Mouse (Mus musculus) limb, embryonic 11.5 days (tissue): ENCODE results near the gene Commd7. TPM values are rescaled to one million over a fixed set of nuclear protein-coding genes. Genes with fewer than 3 reads are reported as not detected.
"Not testable (repeated sequence)": the region's sequence is repeated elsewhere in the genome, so short reads cannot be mapped to it uniquely, and the experiment has no call there.

Experiments
- ATAC-seq: fragments of 200-750 bp; cut with Nextera tagmentation; 2 replicates; pipeline ENCODE4 v1.8.0; 2017; ENCODE audit warnings: low read depth; ENCODE audit not compliant: insufficient number of reproducible peaks, low FRiP score, low TSS enrichment
- DNase-seq: peaks from one replicate; pipeline ENCODE4 v3.0.0-alpha.2; 2015; ENCODE audit warnings: low spot score
- H3K27ac ChIP-seq: fragments of 300-500 bp; sonication (generic); replicated peaks from 2 replicates; pipeline ENCODE4 v1.5.1; 2014; ENCODE audit warnings: low read depth, mild to moderate bottlenecking, low read length
- H3K27me3 ChIP-seq: fragments of 300-500 bp; sonication (generic); 2 replicates; pipeline ENCODE4 v1.6.1; 2014; ENCODE audit warnings: mild to moderate bottlenecking, low read length, mixed read lengths; ENCODE audit not compliant: control insufficient read depth, insufficient read depth
- H3K36me3 ChIP-seq: fragments of 300-500 bp; sonication (generic); 2 replicates; pipeline ENCODE4 v1.6.1; 2014; ENCODE audit warnings: mild to moderate bottlenecking, low read length, moderate library complexity, mixed read lengths; ENCODE audit not compliant: control insufficient read depth, insufficient read depth
- H3K4me1 ChIP-seq: fragments of 300-500 bp; sonication (generic); 2 replicates; pipeline ENCODE4 v1.6.1; 2014; ENCODE audit warnings: low read length, mixed read lengths; ENCODE audit not compliant: control insufficient read depth, insufficient read depth
- H3K4me2 ChIP-seq: fragments of 300-500 bp; sonication (generic); 2 replicates; pipeline ENCODE4 v1.6.1; 2014; ENCODE audit warnings: low read depth, mild to moderate bottlenecking, moderate library complexity; ENCODE audit not compliant: severe bottlenecking
- H3K4me3 ChIP-seq: fragments of 300-500 bp; sonication (generic); 2 replicates; pipeline ENCODE4 v1.5.1; 2014; ENCODE audit warnings: low read depth, low read length
- H3K9ac ChIP-seq: fragments of 300-500 bp; sonication (generic); 2 replicates; pipeline ENCODE4 v1.6.1; 2014; ENCODE audit warnings: mild to moderate bottlenecking, low read length
- H3K9me3 ChIP-seq: fragments of 300-500 bp; sonication (generic); 2 replicates; pipeline ENCODE4 v1.6.1; 2016; ENCODE audit warnings: low read length; ENCODE audit not compliant: control insufficient read depth
- WGBS: fragments of 180-500 bp; shearing (Covaris S2); extraction: QIAGEN DNeasy Blood & Tissue Kit; methylation state at CpG from one replicate; pipeline ENCODE4 v1.1.7; 2014; 5-methylcytosine and 5-hydroxymethylcytosine counted together
- polyA plus RNA-seq: library from polyadenylated mRNA; unstranded; fragments of >200 nt; fragmentation: Nextera tagmentation; extraction: Ambion mirVana; gene quantifications from 2 replicates; pipeline ENCODE4 v1.2.1, GENCODE M21; 2014

Commd7 gene
- polyA plus RNA-seq = 63.7 and 67.4 TPM in 2 replicates

DNA sequence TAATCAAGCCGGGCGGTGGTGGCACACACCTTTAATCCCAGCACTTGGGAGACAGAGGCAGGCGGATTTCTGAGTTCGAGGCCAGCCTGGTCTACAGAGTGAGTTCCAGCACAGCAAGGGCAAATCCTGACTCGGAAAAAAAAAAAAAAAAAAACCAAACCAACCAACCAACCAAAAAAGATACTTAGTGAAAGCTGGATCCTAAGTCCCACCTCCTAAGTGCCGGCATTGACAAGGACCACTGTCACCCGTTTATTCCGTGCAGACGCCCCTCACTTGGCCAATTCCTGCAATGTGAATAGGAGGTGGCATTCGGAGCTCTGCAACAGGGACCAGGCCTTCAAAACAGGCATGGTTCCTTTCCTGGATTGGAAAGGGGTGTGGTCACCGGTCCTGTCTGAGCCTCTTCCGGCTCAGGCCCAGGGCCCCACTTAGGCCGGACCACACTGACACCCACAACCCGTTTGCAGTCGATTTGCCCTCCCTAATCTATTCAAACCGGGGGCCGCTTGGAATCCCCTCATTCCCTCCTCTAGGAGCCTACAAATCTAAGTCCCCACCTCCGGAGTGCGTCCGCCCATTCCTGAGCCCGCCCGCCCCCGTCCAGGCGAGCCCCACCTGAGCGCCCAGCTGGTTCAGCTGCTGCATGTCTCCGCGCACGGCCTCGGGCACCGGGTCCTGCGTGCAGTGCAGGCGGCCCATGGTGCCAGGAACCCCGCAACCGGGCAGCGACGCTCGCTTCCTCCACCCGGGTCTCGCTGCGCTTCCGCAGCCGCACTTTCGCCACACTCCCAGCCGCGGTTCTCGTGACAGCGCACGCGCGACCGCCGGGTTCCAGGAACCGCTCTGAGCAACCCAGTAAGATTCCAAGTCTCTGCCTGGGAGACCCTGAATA, at the start of gene Commd7:
Gene Commd7 (minus strand): TSS at position 806 of the 895 bp plus-strand sequence.
- peak; percentile 75 for ATAC-seq

DNA sequence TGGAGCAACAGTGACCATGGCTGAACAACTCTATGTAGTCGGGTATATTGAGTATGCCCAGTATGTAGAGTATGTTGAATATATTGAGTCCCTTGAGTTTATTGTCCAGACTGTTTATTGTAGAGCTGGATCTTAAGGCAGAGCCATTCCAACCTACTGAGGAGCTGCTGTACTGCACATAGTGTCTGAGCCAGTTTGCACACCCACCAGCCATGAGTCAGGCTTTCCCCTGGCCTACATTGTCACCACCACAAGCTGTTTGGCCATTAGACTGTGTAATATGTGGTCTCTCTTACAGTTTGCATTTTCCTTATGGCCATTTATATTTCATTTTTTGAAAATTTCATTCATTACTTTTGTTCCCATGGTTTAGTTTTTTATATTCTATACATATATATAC, 47.4 kb upstream of the Commd7 start:
- Histone ChIP-seq H3K36me3 (0 out of 2 replicates have a peak, but pooled peaks cover 2% of the 10 kb centered on the region), H3K4me1 (no peaks in the 10 kb centered on the region), H3K9me3 (no peaks in the 10 kb centered on the region), H3K4me3 (no peak overlapping the region), H3K9ac (no peak overlapping the region), H3K27me3 (no peaks in the 10 kb centered on the region), H3K4me2 (no peak overlapping the region), H3K27ac (no peak overlapping the region)
- ATAC-seq (no peak), DNase-seq (no peak)
- WGBS = 90% methylated on average over 1 of the region's 1 CpGs

More for the DNA sequence above, at the start of gene Commd7:
- Histone ChIP-seq H3K9ac (peak within 1 kb of the TSS; percentile 89), H3K27ac (peak within 1 kb of the TSS; percentile 86), H3K4me1 (no peaks in the 10 kb centered on the region), H3K36me3 (no peaks in the 10 kb centered on the region; the same call in 1 of the 2 replicates), H3K9me3 (no peaks in the 10 kb centered on the region), H3K27me3 (no peaks in the 10 kb centered on the region), H3K4me3 (peak within 1 kb of the TSS; percentile 94), H3K4me2 (peak within 1 kb of the TSS; percentile 59)
- peak; percentile 90 for DNase-seq
- 4% methylated on average over 53 of the region's 53 CpGs for WGBS

DNA sequence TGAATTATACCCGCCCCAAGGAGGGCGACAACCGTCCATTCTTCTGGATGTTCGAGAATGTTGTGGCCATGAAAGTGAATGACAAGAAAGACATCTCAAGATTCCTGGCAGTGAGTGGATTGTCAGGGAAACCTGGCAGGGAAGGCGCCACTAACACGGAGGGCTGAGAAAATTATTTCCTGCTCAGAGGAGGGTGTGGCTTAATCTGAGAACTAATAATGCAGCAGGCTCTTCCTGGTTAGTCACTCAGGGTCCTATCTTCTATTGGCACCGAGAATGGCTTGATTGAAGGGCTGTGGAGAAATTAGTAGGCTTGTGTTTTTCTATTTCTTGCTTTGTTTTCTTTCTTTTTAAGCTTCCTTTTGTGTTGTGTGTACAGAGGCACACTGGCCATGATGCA, 45.0 kb upstream of the Commd7 start:
- ATAC-seq = no peak
- WGBS = 86% methylated on average over 7 of the region's 7 CpGs

DNA sequence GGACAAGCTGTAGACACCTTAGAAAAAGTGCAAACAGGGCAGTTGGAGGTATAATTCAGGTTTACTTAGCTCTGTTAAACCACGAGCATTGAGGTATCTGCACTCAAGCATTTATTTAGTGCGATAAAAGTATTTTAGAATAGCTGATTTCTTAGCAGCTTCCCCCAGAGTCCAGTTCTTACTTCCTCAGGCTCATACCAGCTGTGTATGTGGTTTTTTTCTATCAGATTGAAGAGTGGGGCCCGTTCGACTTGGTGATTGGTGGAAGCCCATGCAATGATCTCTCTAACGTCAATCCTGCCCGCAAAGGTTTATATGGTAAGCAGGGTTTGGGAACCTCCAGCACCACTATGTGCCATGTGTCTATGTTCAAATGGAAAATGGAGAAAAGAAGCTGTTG, 44.4 kb upstream of the Commd7 start:
- no peak for DNase-seq
- 0 out of 2 replicates have a peak, but pooled peaks cover 2% of the 10 kb centered on the region for H3K36me3 ChIP-seq
- H3K27ac ChIP-seq = no peak overlapping the region
- H3K4me2 ChIP-seq = no peak overlapping the region
- H3K4me1 ChIP-seq = no peaks in the 10 kb centered on the region
- no peak overlapping the region for H3K9ac ChIP-seq
- no peak overlapping the region for H3K4me3 ChIP-seq
- 94% methylated on average over 6 of the region's 6 CpGs for WGBS
- no peaks in the 10 kb centered on the region for H3K27me3 ChIP-seq
- ATAC-seq = no peak
- no peaks in the 10 kb centered on the region for H3K9me3 ChIP-seq

More for the DNA sequence above, 45.0 kb upstream of the Commd7 start:
- Histone ChIP-seq H3K4me3 (no peak overlapping the region), H3K4me2 (no peak overlapping the region), H3K36me3 (0 out of 2 replicates have a peak, but pooled peaks cover 2% of the 10 kb centered on the region), H3K27me3 (no peaks in the 10 kb centered on the region), H3K9me3 (no peaks in the 10 kb centered on the region), H3K27ac (no peak overlapping the region), H3K9ac (no peak overlapping the region), H3K4me1 (no peaks in the 10 kb centered on the region)
- DNase-seq = no peak

DNA sequence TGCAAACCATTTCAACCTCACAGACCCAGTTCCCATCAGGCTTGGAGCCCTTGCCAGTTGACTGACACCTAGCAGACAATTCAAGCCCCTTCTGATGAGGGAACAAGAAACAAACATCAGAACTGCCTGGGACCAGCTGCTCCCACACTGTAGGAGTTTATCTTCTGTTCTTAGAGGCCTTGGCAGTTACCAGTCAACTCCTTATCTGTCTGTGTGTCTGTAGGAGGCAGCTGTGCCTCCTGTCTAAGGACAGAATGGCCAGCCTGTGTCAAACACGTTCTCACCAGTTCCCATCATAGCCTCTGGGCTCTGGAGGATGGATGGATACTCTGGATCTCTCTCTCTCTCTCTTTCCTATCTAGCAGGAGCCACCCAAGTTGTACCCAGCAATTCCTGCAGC, 42.8 kb upstream of the Commd7 start:
- ATAC-seq, H3K9ac ChIP-seq, H3K27me3 ChIP-seq, H3K9me3 ChIP-seq, H3K4me1 ChIP-seq, H3K4me2 ChIP-seq, DNase-seq, H3K4me3 ChIP-seq, H3K36me3 ChIP-seq, H3K27ac ChIP-seq: not testable (repeated sequence)
- 67% methylated on average over 1 of the region's 1 CpGs for WGBS

DNA sequence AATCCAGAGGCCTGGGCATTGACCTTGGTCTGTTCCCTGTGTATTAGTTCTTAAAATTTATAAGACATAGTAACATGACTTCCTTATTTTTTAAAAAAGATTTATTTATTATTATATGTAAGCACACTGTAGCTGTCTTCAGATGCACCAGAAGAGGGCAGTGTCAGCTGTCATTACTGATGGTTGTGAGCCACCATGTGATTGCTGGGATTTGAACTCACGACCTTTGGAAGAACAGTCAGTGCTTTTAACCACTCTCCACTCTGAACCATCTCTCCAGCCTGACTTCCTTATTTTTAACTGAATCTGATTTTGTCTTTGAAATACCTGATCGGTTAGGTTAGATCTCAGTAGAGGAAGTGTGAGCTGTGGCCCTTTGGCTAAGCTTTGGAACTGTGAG, 40.0 kb upstream of the Commd7 start:
- Histone ChIP-seq H3K4me1 (no peaks in the 10 kb centered on the region), H3K4me2 (no peak overlapping the region), H3K27me3 (no peaks in the 10 kb centered on the region), H3K9ac (no peak overlapping the region), H3K27ac (no peak overlapping the region), H3K4me3 (no peak overlapping the region), H3K36me3 (no peaks in the 10 kb centered on the region), H3K9me3 (no peaks in the 10 kb centered on the region)
- ATAC-seq (no peak), DNase-seq (no peak)
- WGBS = 91% methylated on average over 2 of the region's 2 CpGs

DNA sequence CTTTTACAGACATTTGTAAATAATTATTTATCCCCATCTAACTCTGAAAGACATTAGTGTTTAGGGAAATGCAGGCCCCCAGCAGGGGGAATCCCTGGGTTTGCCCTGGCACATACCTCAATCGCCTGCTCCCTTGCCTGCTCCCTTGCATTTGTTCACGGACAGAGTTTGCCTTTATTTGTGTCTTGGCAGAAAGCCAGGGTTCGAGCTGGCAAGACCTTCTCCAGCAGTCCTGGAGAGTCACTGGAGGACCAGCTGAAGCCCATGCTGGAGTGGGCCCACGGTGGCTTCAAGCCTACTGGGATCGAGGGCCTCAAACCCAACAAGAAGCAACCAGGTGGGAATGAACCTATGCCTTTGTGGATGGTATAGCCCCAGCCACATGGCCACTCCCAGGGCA, 37.5 kb upstream of the Commd7 start:
- DNase-seq (no peak), ATAC-seq (no peak)
- Histone ChIP-seq H3K36me3 (peaks cover 3% of the 10 kb centered on the region; the same call in 1 of the 2 replicates), H3K27ac (no peak overlapping the region), H3K4me1 (no peaks in the 10 kb centered on the region), H3K4me2 (no peak overlapping the region), H3K27me3 (no peaks in the 10 kb centered on the region), H3K4me3 (no peak overlapping the region), H3K9ac (no peak overlapping the region), H3K9me3 (no peaks in the 10 kb centered on the region)
- 86% methylated on average over 5 of the region's 5 CpGs for WGBS

DNA sequence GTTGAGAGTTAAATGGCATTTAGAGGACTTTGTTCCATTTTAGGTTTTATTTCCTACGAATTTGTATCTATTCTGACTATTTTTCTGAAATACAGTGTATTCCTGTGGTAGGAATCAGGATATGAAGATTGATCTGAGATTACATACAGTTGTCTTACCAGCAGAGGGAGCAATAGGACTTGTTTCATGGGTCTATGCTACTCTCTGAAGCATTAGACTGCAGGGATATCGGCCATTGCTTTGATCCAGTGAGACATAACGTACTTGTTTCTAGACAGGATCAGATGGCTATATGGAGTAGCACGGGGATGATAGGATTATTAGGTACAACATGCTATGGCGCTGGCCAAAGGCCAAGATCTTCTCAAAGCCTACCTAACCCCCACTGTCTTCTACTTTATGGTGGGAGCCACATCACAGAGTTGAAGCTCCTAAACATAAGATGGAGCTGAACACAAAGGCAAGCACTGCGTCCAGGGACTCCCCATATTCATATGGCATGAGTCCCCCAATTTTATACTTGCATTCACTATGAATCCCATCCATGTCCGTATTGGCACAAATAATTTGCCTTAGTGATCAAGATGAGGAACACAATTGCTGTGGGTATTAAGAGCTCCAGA, 36.3 kb upstream of the Commd7 start:
- ATAC-seq = no peak
- peaks cover 3% of the 10 kb centered on the region; the same call in 1 of the 2 replicates for H3K36me3 ChIP-seq
- no peak overlapping the region for H3K4me2 ChIP-seq
- H3K9ac ChIP-seq = no peak overlapping the region
- no peak for DNase-seq
- 74% methylated on average over 7 of the region's 7 CpGs for WGBS
- no peaks in the 10 kb centered on the region for H3K27me3 ChIP-seq
- H3K4me1 ChIP-seq = no peaks in the 10 kb centered on the region
- no peaks in the 10 kb centered on the region for H3K9me3 ChIP-seq
- no peak overlapping the region for H3K27ac ChIP-seq
- no peak overlapping the region for H3K4me3 ChIP-seq
